Comparison of ENCODE assay signal across 32 mouse cellular contexts in the genomic region with DNA sequence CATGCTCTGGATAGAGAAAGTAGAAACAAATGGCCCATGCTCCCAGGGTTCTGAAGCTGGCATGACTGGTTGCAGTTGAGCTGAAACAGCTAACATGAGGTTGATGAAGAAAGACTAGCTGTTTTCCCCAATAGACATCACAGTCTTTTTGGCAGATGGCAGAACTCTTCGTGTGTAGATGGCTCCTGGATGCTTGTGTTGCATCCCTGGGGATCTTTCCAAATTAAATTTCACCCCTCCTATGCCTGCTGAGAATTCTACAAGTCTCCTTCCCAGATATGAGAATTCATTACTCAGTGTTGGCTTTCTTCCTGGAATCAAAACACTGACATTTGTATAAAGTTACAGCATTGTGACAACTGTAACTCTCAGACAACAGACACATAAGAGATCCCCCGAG.
DNase-seq lines count a peak whose midpoint lies in the region; ATAC-seq lines count a peak whose summit lies in the region.
"Had no signal": no experiment of that assay in that cellular context is flagged by ENCODE, and none has a peak within 500 bp of the region (broad histone marks: within the 10 kb centered on the region; RNA-seq: fewer than 3 reads in every experiment).

No protein-coding gene starts in this region.

- no peak overlapping the region for H3K4me2 ChIP-seq in forebrain, embryonic 15.5 days (replicated peaks)
- H3K4me2 ChIP-seq in forebrain, embryonic 12.5 days: no peak overlapping the region
- H3K4me2 ChIP-seq: heart, embryonic 11.5 days; hindbrain, embryonic 13.5 days; limb, embryonic 12.5 days; liver, embryonic 15.5 days; lung, embryonic 14.5 days; neural tube, embryonic 12.5 days had no signal

- H3K36me3 ChIP-seq in forebrain, embryonic 15.5 days: no peaks in the 10 kb centered on the region
- no peaks in the 10 kb centered on the region for H3K36me3 ChIP-seq in forebrain, embryonic 12.5 days (replicated peaks)
- H3K36me3 ChIP-seq: hindbrain, embryonic 13.5 days; limb, embryonic 12.5 days; liver, embryonic 15.5 days; midbrain, embryonic 10.5 days; neural tube, embryonic 12.5 days had no signal

- H3K9me3 ChIP-seq in forebrain, embryonic 15.5 days: no peaks in the 10 kb centered on the region
- no peaks in the 10 kb centered on the region for H3K9me3 ChIP-seq in forebrain, embryonic 12.5 days
- H3K9me3 ChIP-seq: hindbrain, embryonic 13.5 days; limb, embryonic 12.5 days; liver, embryonic 15.5 days; midbrain, embryonic 10.5 days; neural tube, embryonic 12.5 days had no signal

- no peak overlapping the region for H3K4me3 ChIP-seq in forebrain, embryonic 15.5 days
- no peak overlapping the region for H3K4me3 ChIP-seq in forebrain, embryonic 12.5 days (replicated peaks)
- H3K4me3 ChIP-seq: gastrocnemius, adult 2 months; hindbrain, embryonic 13.5 days; left cerebral cortex, adult 2 months; limb, embryonic 12.5 days; liver, embryonic 15.5 days; midbrain, embryonic 10.5 days; myocyte; neural tube, embryonic 12.5 days had no signal

- H3K9ac ChIP-seq in forebrain, embryonic 15.5 days (replicated peaks): no peak overlapping the region
- no peak overlapping the region for H3K9ac ChIP-seq in forebrain, embryonic 12.5 days
- H3K9ac ChIP-seq: hindbrain, embryonic 13.5 days; limb, embryonic 12.5 days; liver, embryonic 15.5 days; lung, embryonic 14.5 days; neural tube, embryonic 12.5 days had no signal

- H3K27me3 ChIP-seq in forebrain, embryonic 15.5 days: no peaks in the 10 kb centered on the region
- H3K27me3 ChIP-seq in forebrain, embryonic 12.5 days: no peaks in the 10 kb centered on the region
- H3K27me3 ChIP-seq: hindbrain, embryonic 13.5 days; limb, embryonic 12.5 days; liver, embryonic 15.5 days; neural tube, embryonic 12.5 days had no signal

- H3K27ac ChIP-seq in forebrain, embryonic 15.5 days (replicated peaks): no peak overlapping the region
- no peak overlapping the region for H3K27ac ChIP-seq in forebrain, embryonic 12.5 days
- H3K27ac ChIP-seq: gastrocnemius, adult 2 months; hindbrain, embryonic 13.5 days; kidney, postnatal 0 days; left cerebral cortex, adult 2 months; limb, embryonic 12.5 days; liver, embryonic 15.5 days; midbrain, embryonic 10.5 days; neural tube, embryonic 12.5 days; stomach, postnatal 0 days had no signal

- 50% methylated on average over 2 of the region's 2 CpGs for WGBS in forebrain, embryonic 15.5 days
- WGBS in forebrain, embryonic 12.5 days: 81% methylated on average over 2 of the region's 2 CpGs

- DNase-seq in layer of hippocampus, adult 8-10 months (ENCODE audit: low spot score in 2 of 2): peak; percentile 2 to 6
- DNase-seq in layer of hippocampus, adult 9-10 months (ENCODE audit: low spot score): no peak
- DNase-seq in brain, embryonic 18.5 days (ENCODE audit: low read depth, low spot score): peak; percentile 60
- peak; percentile 1 to 7 for DNase-seq in layer of hippocampus, postnatal 36 days
- no peak for DNase-seq in adrenal gland, postnatal 25 days
- DNase-seq in cerebellum, postnatal 25 days: no peak
- DNase-seq: cerebellum, adult 18-20 months; gastrocnemius, adult 2 months; gastrocnemius, postnatal 36 days; heart, adult 18-20 months; heart, postnatal 4 days; kidney, adult 8-10 months; kidney, postnatal 4 days; lung, embryonic 14.5 days; lung, postnatal 14 days; right cerebral cortex, adult 18-20 months; thymus, postnatal 4 days had no signal

- ATAC-seq in forebrain, embryonic 15.5 days (replicated peaks): peak; percentile 55
- no peak for ATAC-seq in forebrain, embryonic 12.5 days (ENCODE audit: low FRiP score)
- ATAC-seq: CD4-positive, CD25-positive, alpha-beta regulatory T cell, adult 4 months; intestine, embryonic 16.5 days; midbrain, embryonic 16.5 days had no signal

- no peaks in the 10 kb centered on the region for H3K4me1 ChIP-seq in forebrain, embryonic 15.5 days
- no peaks in the 10 kb centered on the region for H3K4me1 ChIP-seq in forebrain, embryonic 12.5 days
- H3K4me1 ChIP-seq: hindbrain, embryonic 13.5 days; limb, embryonic 12.5 days; liver, embryonic 15.5 days; midbrain, embryonic 10.5 days; neural tube, embryonic 12.5 days had no signal

Comparison
In these comparisons a context has a peak if more than half of its experiments do, and no peak if none do; other contexts are left out.
1. DNase-seq: peak in layer of hippocampus, adult 8-10 months (2 of 2), brain, embryonic 18.5 days (single experiment) and layer of hippocampus, postnatal 36 days (2 of 2); none in layer of hippocampus, adult 9-10 months (single experiment), adrenal gland, postnatal 25 days (single experiment) and cerebellum, postnatal 25 days (0 of 2).